Mouse (Mus musculus): ENCODE data around the gene Bpifb9a.
"Not testable (repeated sequence)": the region's sequence is repeated elsewhere in the genome, so short reads cannot be mapped to it uniquely, and the experiment has no call there.

Bpifb9a gene

GRCm38 (mm10) chr2:154313771-154314170 lies 56.1 kb downstream of the Bpifb9a start:
- DNase-seq, result not testable (repeated sequence)
